Mouse (Mus musculus): ENCODE measurements around the gene Kcng1.

DNA sequence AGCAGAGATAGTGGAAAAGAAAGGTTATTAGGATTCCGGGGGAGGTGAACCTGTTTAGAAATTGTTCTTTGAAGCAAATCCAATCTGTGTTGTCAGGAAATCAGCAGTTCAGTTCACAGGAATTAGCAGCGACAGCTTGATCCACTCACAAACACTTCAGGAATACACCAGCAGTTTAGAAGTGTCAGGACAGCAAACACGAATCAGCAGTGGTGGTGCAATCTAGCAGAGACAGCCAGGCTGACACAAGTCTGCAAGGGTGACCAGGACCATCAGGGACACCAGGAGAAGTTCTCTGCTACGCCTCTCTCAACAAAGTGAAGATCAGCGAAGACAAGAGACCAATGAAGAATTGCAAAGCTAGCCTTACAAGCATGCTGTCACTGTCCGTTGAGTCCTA is 3.6 kb upstream of the Kcng1 start:
- TF ChIP-seq TAL1 (conservative IDR thresholded peaks at IDR 0.05; ENCODE audit: low read depth, low read length) = no peak
- no peak for TF ChIP-seq CTCF (IDR thresholded peaks at IDR 0.05; ENCODE audit: low read depth, low read length)
- no peak for TF ChIP-seq GATA1 (IDR thresholded peaks at IDR 0.05; ENCODE audit: borderline replicate concordance, low read length)

Measured in G1E (cell line).